Mouse (Mus musculus): ENCODE measurements around the gene Fgfr2. TPM values are rescaled to one million over a fixed set of nuclear protein-coding genes. Genes with fewer than 3 reads are reported as not detected.
"Not testable (repeated sequence)": the region's sequence is repeated elsewhere in the genome, so short reads cannot be mapped to it uniquely, and the experiment has no call there.

Fgfr2 gene
- polyA plus RNA-seq, 1 experiment from 2014 or later: 24.9 TPM

- H3K4me2 ChIP-seq; H3K27ac ChIP-seq (ENCODE audit: low read depth, low read length); H3K4me1 ChIP-seq (ENCODE audit: control insufficient read depth, insufficient read depth, low read length); H3K27me3 ChIP-seq (ENCODE audit: control insufficient read depth, insufficient read depth, low read length); H3K9me3 ChIP-seq (replicated peaks; ENCODE audit: control insufficient read depth, low read length); H3K36me3 ChIP-seq (ENCODE audit: control insufficient read depth, insufficient read depth, low read length); H3K9ac ChIP-seq (ENCODE audit: low read depth, low read length); H3K4me3 ChIP-seq (ENCODE audit: low read depth, low read length); ATAC-seq (replicated peaks; ENCODE audit: insufficient number of reproducible peaks, low FRiP score, low TSS enrichment): not testable (repeated sequence)
These were observed 2988.7 kb downstream of the Fgfr2 start for GRCm38 (mm10) chr7:130134428-130134827.

- no peak overlapping the region for H3K4me2 ChIP-seq
- peaks cover 8% of the 10 kb centered on the region for H3K4me1 ChIP-seq (ENCODE audit: control insufficient read depth, insufficient read depth, low read length)
- ATAC-seq (replicated peaks; ENCODE audit: insufficient number of reproducible peaks, low FRiP score, low TSS enrichment): no peak
- no peaks in the 10 kb centered on the region for H3K27me3 ChIP-seq (ENCODE audit: control insufficient read depth, insufficient read depth, low read length)
- 82% methylated on average over 5 of the region's 5 CpGs for WGBS (ENCODE audit: insufficient replicate concordance)
- H3K27ac ChIP-seq (ENCODE audit: low read depth, low read length): no peak overlapping the region
- H3K9me3 ChIP-seq (replicated peaks; ENCODE audit: control insufficient read depth, low read length): no peaks in the 10 kb centered on the region
- H3K4me3 ChIP-seq (ENCODE audit: low read depth, low read length): no peak overlapping the region
- H3K36me3 ChIP-seq (ENCODE audit: control insufficient read depth, insufficient read depth, low read length): no peaks in the 10 kb centered on the region
- H3K9ac ChIP-seq (ENCODE audit: low read depth, low read length): no peak overlapping the region
These were observed 2992.9 kb downstream of the Fgfr2 start for GRCm38 (mm10) chr7:130130226-130130625.

- ATAC-seq (replicated peaks; ENCODE audit: insufficient number of reproducible peaks, low FRiP score, low TSS enrichment): no peak
- WGBS (ENCODE audit: insufficient replicate concordance): 36% methylated on average over 16 of the region's 16 CpGs
- Histone ChIP-seq H3K27ac (ENCODE audit: low read depth, low read length) (no peak overlapping the region), H3K4me1 (ENCODE audit: control insufficient read depth, insufficient read depth, low read length) (peaks cover 4% of the 10 kb centered on the region; the same call in 1 of the 2 replicates), H3K4me2 (no peak overlapping the region), H3K36me3 (ENCODE audit: control insufficient read depth, insufficient read depth, low read length) (no peaks in the 10 kb centered on the region), H3K9ac (ENCODE audit: low read depth, low read length) (no peak overlapping the region), H3K9me3 (replicated peaks; ENCODE audit: control insufficient read depth, low read length) (no peaks in the 10 kb centered on the region), H3K4me3 (ENCODE audit: low read depth, low read length) (no peak overlapping the region), H3K27me3 (ENCODE audit: control insufficient read depth, insufficient read depth, low read length) (no peaks in the 10 kb centered on the region)
These were observed 2993.7 kb downstream of the Fgfr2 start for GRCm38 (mm10) chr7:130129359-130129960.

- Histone ChIP-seq H3K36me3 (ENCODE audit: control insufficient read depth, insufficient read depth, low read length) (no peaks in the 10 kb centered on the region), H3K4me1 (ENCODE audit: control insufficient read depth, insufficient read depth, low read length) (0 out of 2 replicates have a peak, but pooled peaks cover 5% of the 10 kb centered on the region), H3K4me3 (ENCODE audit: low read depth, low read length) (no peak overlapping the region), H3K9me3 (replicated peaks; ENCODE audit: control insufficient read depth, low read length) (no peaks in the 10 kb centered on the region), H3K27ac (ENCODE audit: low read depth, low read length) (no peak overlapping the region), H3K27me3 (ENCODE audit: control insufficient read depth, insufficient read depth, low read length) (no peaks in the 10 kb centered on the region), H3K9ac (ENCODE audit: low read depth, low read length) (no peak overlapping the region), H3K4me2 (no peak overlapping the region)
- 28% methylated on average over 2 of the region's 2 CpGs for WGBS (ENCODE audit: insufficient replicate concordance)
- no peak for ATAC-seq (replicated peaks; ENCODE audit: insufficient number of reproducible peaks, low FRiP score, low TSS enrichment)
These were observed 3001.6 kb downstream of the Fgfr2 start for GRCm38 (mm10) chr7:130121507-130121906.

- WGBS (ENCODE audit: insufficient replicate concordance): 47% methylated on average over 6 of the region's 6 CpGs
- no peak overlapping the region for H3K27ac ChIP-seq (ENCODE audit: low read depth, low read length)
- H3K27me3 ChIP-seq (ENCODE audit: control insufficient read depth, insufficient read depth, low read length): no peaks in the 10 kb centered on the region
- H3K9me3 ChIP-seq (replicated peaks; ENCODE audit: control insufficient read depth, low read length): no peaks in the 10 kb centered on the region
- H3K36me3 ChIP-seq (ENCODE audit: control insufficient read depth, insufficient read depth, low read length): no peaks in the 10 kb centered on the region
- ATAC-seq (replicated peaks; ENCODE audit: insufficient number of reproducible peaks, low FRiP score, low TSS enrichment): no peak
- H3K4me2 ChIP-seq: no peak overlapping the region
- 0 out of 2 replicates have a peak, but pooled peaks cover 5% of the 10 kb centered on the region for H3K4me1 ChIP-seq (ENCODE audit: control insufficient read depth, insufficient read depth, low read length)
- no peak overlapping the region for H3K9ac ChIP-seq (ENCODE audit: low read depth, low read length)
- H3K4me3 ChIP-seq (ENCODE audit: low read depth, low read length): no peak overlapping the region
These were observed 3003.7 kb downstream of the Fgfr2 start for GRCm38 (mm10) chr7:130119466-130119865.

- 0 out of 2 replicates have a peak, but pooled peaks cover 9% of the 10 kb centered on the region for H3K4me1 ChIP-seq (ENCODE audit: control insufficient read depth, insufficient read depth, low read length)
- H3K27ac ChIP-seq (ENCODE audit: low read depth, low read length): no peak overlapping the region
- H3K36me3 ChIP-seq (ENCODE audit: control insufficient read depth, insufficient read depth, low read length): no peaks in the 10 kb centered on the region
- no peaks in the 10 kb centered on the region for H3K9me3 ChIP-seq (replicated peaks; ENCODE audit: control insufficient read depth, low read length)
- H3K4me3 ChIP-seq (ENCODE audit: low read depth, low read length): no peak overlapping the region
- no peaks in the 10 kb centered on the region for H3K27me3 ChIP-seq (ENCODE audit: control insufficient read depth, insufficient read depth, low read length)
- no peak for ATAC-seq (replicated peaks; ENCODE audit: insufficient number of reproducible peaks, low FRiP score, low TSS enrichment)
- no peak overlapping the region for H3K9ac ChIP-seq (ENCODE audit: low read depth, low read length)
- 25% methylated on average over 4 of the region's 4 CpGs for WGBS (ENCODE audit: insufficient replicate concordance)
- no peak overlapping the region for H3K4me2 ChIP-seq
These were observed 3004.4 kb downstream of the Fgfr2 start for GRCm38 (mm10) chr7:130118726-130119125.

- no peak overlapping the region for H3K4me2 ChIP-seq
- no peaks in the 10 kb centered on the region for H3K9me3 ChIP-seq (replicated peaks; ENCODE audit: control insufficient read depth, low read length)
These were observed 3005.6 kb downstream of the Fgfr2 start for GRCm38 (mm10) chr7:130117466-130118123.

GRCm38 (mm10) chr7:130114436-130114835 lies 3008.7 kb downstream of the Fgfr2 start:
- no peaks in the 10 kb centered on the region for H3K36me3 ChIP-seq (ENCODE audit: control insufficient read depth, insufficient read depth, low read length)
- WGBS (ENCODE audit: insufficient replicate concordance): 41% methylated on average over 4 of the region's 4 CpGs
- no peak for ATAC-seq (replicated peaks; ENCODE audit: insufficient number of reproducible peaks, low FRiP score, low TSS enrichment)
- no peaks in the 10 kb centered on the region for H3K9me3 ChIP-seq (replicated peaks; ENCODE audit: control insufficient read depth, low read length)
- H3K27me3 ChIP-seq (ENCODE audit: control insufficient read depth, insufficient read depth, low read length): no peaks in the 10 kb centered on the region
- H3K27ac ChIP-seq (ENCODE audit: low read depth, low read length): no peak overlapping the region
- no peak overlapping the region for H3K4me2 ChIP-seq
- H3K4me3 ChIP-seq (ENCODE audit: low read depth, low read length): no peak overlapping the region
- H3K4me1 ChIP-seq (ENCODE audit: control insufficient read depth, insufficient read depth, low read length): 0 out of 2 replicates have a peak, but pooled peaks cover 9% of the 10 kb centered on the region
- H3K9ac ChIP-seq (ENCODE audit: low read depth, low read length): no peak overlapping the region

More at GRCm38 (mm10) chr7:130117466-130118123, 3005.6 kb downstream of the Fgfr2 start:
- Histone ChIP-seq H3K4me3 (ENCODE audit: low read depth, low read length) (no peak overlapping the region), H3K27me3 (ENCODE audit: control insufficient read depth, insufficient read depth, low read length) (no peaks in the 10 kb centered on the region), H3K4me1 (ENCODE audit: control insufficient read depth, insufficient read depth, low read length) (0 out of 2 replicates have a peak, but pooled peaks cover 9% of the 10 kb centered on the region), H3K27ac (ENCODE audit: low read depth, low read length) (no peak overlapping the region), H3K36me3 (ENCODE audit: control insufficient read depth, insufficient read depth, low read length) (no peaks in the 10 kb centered on the region), H3K9ac (ENCODE audit: low read depth, low read length) (no peak overlapping the region)
- no peak for ATAC-seq (replicated peaks; ENCODE audit: insufficient number of reproducible peaks, low FRiP score, low TSS enrichment)
- 39% methylated on average over 4 of the region's 4 CpGs for WGBS (ENCODE audit: insufficient replicate concordance)

All from heart, embryonic 11.5 days (tissue).